Comparison of ENCODE assay signal across 1 mouse cellular context in the genomic region with DNA sequence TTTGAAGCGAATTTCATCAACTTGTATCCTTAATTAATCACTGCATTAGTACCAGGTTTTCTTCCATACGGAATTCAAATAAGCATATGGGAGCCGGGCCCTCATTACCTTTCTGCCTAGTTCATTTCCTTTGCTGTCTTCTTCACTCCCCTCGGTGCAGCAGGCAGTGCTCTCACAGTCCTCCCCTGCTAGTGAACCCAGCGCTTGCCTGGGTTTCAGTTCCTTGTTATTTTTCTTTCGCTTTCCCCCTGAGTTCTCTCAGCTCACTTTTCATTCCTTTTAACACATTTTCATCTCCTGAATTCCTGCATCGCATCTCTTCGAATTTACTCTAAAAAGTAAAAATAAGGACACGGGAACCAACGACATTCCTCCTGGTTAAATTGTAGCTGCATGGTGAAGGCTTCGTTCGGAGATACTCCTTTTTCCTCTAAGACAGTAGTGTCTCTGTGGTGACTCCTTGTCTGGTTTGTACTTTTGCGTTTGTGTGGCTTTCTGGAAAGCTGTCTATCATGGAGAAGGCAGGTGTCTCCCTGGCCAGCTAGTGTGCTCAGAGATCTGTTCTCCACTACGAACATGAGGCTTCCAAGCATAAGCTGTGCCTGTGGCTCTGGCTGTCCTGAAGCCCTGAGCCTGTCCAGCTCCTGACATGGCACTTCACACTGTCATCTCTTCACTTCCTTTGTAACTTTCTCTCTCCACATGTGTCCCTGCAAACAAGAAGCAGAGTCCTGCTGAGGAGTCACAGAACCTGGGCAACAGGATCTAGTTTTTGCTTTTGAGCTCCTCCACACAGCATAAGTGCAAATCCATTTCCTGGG.
TF ChIP-seq lines count a peak whose summit lies in the region.

No protein-coding gene starts in this region.

TF ChIP-seq in CH12.LX, 34 proteins besides CTCF, POLR2A, EP300 and RAD21:
- TF ChIP-seq JUN (IDR thresholded peaks at IDR 0.05; ENCODE audit: insufficient read depth, low read depth, low read length) (no peak), MAX (IDR thresholded peaks at IDR 0.05; ENCODE audit: low read length) (peak; percentile 18; the same call in 1 of the 2 replicates), ZMIZ1 (IDR thresholded peaks at IDR 0.05; ENCODE audit: low read depth, low read length) (peak; percentile 28; the same call in 1 of the 2 replicates), BHLHE40 (IDR thresholded peaks at IDR 0.05; ENCODE audit: low read depth, low read length) (0 out of 2 replicates have a peak, but pooled peaks have one; percentile 5), ETS1 (conservative IDR thresholded peaks at IDR 0.05; ENCODE audit: low read depth, low read length) (0 out of 2 replicates have a peak, but pooled peaks have one; percentile 5), IRF4 (IDR thresholded peaks at IDR 0.05; ENCODE audit: low read depth, low read length) (peak; percentile 99)
